Mouse (Mus musculus) cerebellum, adult 8-10 months (tissue): ENCODE measurements around the gene Epb41l4b.
A peak's percentile ranks its signal among the peaks of the same experiment; 100 is the strongest.

ENCODE experiments used
- DNase-seq: peaks from one replicate; pipeline ENCODE4 v3.0.0; 2022

Epb41l4b gene

DNA sequence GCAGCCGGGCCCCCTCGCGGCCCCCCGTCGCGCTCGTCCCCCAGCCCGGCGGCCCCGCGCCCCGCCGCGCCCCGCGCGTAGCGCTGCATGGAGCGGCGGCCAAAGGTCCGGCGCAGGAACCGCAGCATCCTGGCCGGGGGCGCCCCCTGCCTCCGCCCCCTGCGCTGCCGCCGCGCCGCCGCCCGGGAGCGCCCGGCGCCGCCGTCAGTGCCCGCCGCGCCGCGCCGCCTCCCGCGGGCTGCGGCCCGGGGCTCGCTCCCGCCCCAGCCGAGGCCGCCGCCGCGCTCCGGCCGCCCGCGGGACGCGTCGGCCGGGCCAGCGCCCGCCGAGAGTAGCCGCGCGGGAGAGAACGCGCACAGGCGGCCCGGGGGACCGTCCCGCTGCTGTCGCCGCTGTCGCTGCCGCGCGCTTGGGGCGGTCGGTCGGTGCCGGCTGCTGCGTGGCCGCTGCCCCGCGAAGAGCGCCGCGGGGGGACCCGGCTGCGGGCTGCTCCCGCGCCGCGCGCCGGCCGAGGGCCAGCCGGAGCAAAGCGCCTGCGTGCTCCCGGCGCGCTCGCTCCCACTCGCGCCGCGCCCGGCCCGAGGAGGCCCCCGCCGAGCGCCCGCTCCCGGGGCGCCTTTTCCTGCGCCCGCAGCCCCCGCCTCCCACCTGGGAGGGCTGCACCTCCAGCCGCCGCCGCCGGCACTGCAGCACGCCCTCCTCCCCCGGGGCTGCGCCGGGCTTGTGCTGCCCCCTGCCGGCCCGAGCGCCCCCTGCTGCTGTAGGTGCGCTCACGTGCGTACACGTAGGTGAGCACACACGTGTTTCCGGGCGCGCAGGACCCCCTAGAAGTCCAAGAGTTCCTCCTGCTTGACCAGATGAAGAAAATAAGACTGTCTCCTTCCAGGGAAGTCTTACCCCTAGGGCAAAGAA is at the start of gene Epb41l4b:
Gene Epb41l4b (minus strand): TSS at position 412 of the 912 bp plus-strand sequence.
- peak; percentile 85 for DNase-seq

DNA sequence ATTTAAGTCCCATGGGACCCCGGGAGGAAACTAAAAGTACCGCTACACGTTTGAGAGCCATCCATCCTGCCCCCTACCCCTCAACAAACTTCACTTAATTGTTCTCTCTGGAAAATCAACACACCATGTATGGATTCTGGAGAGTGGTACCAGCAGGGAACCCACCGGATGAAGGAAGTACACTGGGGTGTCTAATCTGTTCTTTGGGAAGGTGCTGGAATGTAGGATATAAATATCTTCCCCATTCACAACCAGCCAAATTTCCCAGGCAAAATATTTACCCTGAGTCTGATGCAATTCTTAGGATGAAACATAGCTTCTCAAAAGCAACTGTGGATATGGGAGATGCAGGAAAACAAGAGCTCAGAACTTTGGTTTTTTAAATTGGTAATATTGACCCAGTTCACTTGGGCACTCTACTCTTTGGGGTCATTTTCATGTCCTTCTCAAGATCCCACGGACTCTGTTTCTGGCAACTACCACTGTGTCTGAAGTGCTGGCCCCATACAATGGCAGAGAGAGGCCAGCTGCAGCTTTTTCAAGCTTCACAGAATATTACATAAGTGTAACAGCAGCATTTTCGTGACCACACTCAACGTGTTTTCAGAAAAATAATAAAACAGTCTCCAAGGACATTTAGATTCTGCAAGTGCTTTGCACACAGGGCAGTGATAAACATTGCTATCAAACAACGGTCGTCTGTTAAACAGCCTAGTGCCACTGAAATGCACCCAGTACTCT is 48.5 kb upstream of the Epb41l4b start:
- DNase-seq, result no peak

DNA sequence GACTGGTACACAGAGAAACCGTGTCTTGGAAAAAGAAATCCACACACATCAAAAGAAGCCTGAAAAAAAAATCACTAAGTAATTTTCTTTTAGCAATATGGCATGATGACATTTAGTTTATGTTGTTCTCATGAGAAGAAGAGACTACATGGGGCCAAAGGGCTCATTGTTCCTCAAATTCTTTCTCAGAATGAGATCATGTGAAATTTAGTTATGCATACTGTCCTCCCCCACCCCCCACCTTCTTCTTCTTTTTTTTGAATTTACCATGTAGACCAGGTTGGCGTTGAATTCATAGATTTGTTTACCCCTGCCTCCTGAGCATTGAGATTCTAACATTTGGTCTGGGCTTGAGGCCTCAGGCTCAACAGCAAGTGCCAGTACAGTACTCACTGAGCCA is 46.6 kb upstream of the Epb41l4b start:
- no peak for DNase-seq

DNA sequence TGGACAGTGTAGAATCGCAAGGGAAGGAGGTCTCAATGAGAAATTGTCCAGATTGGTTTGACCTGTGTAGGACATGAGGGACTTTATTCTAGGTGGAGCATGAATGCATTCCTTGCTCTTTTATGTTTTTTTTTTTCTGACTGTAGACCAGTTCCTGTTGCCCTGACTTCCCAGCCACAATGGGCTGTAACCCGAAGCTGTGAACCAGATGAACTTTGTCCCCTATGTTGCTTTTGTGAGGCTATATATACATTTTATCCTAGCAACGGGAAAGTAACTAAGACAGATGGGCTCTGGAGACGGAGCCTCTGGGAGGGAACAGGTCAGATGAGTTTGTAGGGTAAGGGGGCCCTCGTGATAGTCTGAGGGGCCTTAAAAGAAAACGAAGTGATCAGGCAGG is 42.8 kb upstream of the Epb41l4b start:
- DNase-seq, result no peak

DNA sequence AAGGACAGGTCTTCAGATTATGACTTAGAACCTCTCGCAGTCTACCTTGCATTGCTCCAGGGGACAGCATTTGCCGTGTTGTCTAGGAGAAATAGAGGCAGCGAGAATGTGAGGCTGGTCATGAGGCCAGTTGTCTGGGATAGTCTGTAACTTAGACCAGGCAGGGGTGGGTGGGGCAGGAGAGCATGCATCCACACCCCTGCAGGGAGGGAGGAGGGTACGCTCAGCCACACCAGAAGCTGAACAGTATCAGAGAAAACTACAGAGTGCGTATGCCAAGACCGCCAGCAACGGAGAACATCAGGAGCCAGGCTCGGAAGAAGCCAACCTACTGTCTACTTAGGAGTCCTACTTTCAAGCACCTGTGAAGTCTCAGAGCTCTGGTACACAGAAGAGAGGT is 42.2 kb upstream of the Epb41l4b start:
- no peak for DNase-seq

DNA sequence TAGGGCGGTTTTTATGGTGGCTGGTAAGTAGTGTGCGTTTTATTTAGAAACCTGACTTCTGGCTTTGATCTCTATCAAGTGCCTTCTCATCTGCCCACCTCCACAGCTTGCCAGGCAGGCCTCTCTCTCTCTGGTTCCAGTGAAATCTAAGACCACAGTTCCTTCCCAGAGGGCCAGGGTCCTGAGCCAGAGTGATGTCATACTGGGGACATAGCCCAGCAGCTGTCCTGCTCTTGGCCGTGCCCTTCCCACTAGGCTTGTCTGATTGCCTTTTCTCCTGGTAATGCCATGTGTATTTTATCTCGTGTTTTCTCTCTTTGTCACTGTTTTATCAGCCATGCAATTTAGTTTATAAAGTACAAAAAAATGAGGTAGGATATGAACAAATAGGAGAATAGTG is 40.3 kb upstream of the Epb41l4b start:
- DNase-seq, result no peak

DNA sequence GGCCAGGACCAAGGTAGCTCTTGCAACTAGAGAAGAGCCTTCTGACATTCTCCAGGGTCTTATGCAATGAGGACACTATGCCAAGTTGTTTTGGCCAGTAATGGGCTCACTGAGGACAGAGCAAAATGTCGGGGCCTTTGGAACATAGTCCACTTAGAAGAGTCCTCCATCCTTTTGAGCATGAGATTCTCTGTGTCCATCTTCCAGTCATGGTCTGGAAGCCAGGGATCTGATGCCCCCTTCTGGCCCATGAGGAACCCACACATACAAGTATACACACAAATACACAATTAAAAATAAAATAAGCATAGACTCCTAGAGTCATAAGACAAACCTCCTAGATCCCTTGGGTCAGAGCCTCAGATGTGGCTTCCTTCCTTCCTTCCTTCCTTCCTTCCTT is 38.3 kb upstream of the Epb41l4b start:
- DNase-seq, result peak; percentile 11

DNA sequence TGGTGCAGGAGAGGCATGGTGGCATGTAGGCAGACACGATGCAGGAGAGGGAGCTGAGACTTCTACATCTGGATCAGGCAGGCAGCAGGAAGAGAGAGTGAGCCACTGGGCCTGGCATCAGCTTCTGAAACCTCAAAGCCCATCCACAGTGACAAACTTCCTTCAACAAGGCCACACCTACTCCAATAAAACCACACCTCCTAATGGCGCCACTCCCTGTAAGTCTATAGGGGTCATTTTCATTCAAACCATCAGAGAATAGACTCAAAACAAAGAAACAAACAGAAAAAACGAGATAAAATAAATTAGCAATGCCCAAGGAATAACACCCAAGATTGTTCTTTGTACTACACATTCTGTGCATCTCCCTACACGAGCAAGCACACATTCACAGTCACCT is 35.6 kb upstream of the Epb41l4b start:
- DNase-seq, result no peak

DNA sequence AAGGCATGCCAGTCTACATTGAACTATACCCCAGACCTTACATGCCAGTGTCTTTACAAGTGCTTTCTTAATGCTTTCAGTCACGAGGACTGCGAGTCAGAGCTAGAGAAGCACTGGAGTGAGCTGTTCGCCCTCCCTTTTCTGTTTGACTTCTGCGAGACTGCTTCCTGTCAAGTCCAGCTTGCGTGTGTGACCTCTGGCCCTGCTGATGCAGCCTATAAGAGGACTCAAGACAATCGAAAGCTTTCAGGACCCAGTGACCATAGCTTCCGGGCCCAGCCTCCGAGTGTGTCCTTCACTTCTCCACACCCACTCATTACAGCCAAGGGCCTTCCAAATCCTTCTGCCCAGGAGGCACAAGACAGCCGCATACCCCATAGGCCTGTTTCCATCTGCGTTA is 32.1 kb upstream of the Epb41l4b start:
- DNase-seq, result no peak

DNA sequence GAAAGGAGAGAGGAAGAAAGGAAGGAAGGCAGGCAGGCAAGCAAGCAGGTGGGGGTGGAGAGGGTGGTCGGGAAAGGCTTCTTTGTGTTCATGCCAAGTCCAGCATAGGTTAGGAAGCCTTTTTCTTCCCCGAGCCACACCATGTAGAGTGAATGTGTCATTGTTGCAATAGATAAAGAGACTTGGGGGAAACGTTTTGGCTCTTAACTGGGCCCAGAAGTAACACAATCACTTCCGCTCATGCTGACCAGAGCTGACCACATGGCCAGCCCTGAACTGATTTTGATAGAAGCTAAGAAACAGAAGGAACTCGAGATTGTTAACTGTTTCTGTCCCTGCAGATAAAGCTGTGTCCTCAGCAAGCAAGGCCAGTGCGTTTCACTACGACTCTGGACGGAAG is 29.6 kb upstream of the Epb41l4b start:
- DNase-seq, result no peak

DNA sequence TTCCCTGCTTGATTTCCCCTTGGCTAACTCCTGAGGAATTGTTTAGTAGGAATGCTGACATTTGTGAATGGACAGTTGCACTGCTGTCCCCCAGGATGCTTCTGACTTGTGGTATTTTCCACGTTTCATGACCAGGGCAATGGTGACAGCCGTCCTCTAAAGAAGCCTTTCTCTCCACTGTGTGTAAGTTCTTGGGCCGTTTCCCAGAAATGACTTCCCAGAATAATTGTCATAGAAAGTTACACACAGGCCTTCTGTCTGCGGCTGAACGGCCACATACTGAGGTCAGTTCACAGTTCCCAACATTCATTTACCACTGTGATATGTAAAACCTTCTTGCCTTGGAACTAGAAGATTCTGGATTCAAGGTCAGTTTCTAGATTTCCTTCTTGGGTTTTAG is 28.6 kb upstream of the Epb41l4b start:
- no peak for DNase-seq

DNA sequence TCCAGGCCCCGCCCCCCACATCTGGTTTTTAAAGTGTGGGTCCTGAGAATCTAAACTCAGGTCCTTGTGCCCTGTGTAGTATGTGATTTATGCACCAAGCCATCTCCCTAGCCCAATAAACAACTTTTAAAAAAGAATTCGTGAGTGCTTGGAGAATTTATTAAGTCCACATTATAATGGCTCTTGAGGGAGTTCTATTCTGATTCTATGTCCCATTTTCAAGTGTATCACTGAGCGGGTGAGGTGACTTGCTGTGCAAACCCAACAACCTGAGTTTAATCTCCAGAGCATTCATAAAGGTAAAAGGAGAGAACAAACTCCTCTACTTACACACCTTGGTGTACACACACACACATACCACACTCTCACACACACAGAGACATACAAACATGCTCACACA is 25.4 kb upstream of the Epb41l4b start:
- DNase-seq, result no peak

DNA sequence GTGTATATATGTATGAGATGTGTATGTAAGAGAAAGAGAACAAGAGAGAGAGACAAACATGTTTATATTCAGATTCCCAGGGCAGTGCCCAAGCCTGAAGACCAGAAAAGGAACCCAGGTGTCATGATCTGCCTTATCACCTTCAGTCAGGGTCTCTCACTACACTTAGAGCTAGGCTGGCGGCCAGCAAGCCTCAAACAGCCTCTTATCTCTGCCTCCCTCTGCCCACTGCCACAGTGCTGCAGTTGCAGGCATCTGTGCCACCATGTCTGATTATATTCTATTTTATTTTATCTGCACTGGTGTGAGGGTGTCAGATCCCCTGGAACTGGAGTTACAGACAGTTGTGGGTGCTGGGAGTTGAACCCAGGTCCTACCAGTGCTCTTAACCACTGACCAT is 25.0 kb upstream of the Epb41l4b start:
- DNase-seq, result no peak

DNA sequence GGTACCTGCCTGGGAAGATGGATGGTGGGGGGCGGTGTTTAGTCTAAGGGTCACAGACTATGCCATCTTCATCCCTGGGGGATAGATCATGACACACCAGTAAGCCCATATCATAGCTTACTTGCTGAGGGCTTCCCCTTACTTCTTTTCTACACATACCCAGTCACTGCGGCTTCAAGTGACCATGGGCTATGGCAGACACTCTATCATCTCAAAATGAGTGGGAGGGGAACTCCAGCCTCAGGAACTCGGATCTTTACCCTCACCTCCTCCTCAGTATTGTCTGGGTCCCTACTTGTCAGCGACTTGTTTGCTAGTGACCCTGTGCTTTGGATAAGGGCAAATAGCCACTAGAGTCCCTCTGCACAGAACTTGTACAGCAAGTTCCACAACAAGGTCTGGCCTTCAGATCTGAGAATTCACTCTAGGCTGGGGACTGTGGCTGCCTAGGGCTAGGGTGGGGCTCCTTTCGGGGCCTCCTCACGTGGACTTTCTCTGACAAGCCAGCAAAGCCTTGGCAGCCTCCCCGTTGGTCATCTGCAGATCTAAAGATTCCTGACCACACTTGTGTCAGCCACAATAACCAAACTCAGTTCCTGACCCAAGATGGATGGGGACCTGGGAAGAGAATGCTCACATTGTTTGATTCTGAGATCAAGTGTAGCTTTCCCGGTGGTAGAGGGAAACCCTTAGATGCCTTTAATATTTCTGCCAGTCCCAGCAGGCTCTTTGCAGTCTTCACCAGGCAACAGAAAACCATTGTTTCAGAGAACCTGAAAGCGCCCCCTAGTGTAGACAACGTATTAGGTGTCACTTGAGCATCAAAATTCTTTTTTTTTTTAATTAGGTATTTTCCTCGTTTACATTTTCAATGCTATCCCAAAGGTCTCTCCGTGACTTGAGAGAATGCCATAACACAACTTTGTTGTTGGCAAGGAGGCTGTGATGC is 24.0 kb upstream of the Epb41l4b start:
- peak; percentile 26 for DNase-seq

DNA sequence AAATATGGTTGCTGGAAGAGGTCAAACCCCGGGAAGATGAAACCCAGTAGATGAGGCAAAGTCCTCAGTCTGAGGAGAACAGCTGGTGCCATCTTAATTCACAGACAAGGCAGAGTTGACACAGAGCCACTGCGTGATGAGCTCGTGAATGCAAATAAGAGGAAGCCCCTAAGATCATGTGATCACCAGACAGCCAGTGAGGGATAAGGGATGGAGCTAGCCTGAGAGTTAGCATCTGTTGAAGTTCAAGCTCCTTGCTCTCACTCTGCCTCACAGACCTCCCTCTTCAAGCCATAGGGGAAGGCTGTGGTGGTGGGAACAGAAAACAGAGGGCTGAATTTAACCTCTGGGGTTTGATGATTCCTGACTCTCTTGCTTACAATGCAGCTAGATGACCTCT is 22.4 kb upstream of the Epb41l4b start:
- no peak for DNase-seq

DNA sequence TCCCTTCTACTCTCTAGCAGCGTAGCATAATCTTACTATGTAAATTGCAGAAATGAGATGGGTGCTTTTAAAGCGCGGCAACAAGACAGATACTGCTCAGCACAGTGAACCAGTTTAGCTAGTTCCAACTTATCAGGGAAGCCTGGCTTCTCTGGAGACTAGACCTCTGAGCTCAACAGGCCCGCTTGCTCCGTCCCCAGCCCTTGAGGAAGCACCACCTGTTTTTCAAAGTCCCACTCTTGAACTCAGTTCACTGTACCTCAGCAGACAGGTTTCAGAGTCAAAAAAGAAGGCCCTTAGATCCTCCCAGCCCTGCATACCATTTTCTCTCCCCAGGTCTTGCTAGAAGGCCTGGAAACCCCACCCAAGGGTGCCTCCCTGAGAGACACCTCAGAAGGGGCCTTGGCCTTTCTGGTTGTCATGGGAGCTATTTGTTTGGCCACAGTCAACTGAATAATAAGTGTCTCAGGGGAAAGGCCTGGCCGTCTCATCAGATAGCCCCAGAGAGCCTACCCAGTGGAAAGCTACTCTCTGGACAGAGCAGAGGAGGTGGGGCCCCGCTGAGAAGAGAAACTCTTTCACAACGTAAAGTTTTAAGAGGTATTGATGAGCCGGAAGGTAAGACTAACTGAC is 21.5 kb upstream of the Epb41l4b start:
- DNase-seq, result no peak

DNA sequence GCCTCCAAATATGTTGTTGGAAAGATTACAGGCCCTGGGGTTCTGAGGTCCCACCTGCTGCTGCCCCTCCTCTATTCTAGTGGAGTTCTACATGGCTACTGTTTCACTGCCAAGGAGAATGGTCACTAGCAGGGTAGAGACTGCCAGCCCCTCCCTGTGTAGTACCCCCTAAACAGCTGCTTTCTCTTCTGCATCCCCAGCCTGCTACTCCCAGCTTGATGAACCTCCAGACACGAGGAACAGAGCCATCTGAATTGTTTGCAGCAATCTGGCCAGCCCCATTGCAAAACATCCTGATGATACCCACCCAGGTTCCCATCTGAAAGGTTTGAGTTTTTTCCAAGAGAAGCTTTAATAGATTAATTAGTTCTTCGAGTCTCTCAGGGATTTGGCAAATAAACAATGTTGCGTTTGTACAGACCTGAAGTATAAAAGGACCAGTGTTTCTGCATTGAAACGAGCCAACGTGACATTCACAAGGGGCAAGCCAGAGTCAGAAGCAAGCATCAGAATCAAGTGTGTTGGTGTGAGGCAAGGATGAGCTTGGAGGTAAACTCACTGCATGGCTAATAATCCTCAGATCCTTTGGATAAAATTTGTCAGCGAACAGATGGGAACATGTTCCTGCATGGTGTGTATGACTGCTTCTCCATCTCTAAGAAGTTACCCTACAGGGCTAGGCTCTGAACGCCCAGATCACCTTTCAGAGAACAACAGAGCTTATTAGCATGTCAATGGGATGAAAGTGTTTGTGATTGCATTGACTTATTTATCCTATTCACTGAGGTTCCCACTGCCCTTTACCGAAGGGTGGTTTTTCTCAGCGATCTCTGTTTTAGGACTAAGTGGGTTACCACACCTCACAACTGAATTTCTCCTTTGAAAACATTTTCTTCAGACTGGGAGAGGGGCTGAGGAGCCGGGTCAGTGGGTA is 19.8 kb upstream of the Epb41l4b start:
- no peak for DNase-seq

DNA sequence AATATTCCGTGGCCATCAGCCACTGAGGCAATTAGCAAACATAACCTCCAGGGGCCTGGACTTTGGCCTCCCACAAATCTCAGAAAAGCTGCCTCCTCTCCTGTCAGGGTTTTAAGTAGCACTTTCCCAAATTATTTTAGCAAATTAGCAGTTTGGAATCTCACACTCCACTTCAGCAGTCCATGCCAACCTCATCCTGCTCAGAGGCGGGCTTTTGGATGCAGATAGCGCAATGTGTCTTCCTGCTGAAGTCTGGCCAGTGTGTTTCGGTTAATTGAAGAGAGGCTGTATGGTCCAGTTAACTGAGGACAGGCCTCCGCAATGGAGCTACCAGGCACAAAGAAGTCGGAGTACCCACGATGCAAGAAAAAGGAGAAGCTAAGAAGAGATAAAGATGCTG is 17.3 kb upstream of the Epb41l4b start:
- DNase-seq, result no peak

DNA sequence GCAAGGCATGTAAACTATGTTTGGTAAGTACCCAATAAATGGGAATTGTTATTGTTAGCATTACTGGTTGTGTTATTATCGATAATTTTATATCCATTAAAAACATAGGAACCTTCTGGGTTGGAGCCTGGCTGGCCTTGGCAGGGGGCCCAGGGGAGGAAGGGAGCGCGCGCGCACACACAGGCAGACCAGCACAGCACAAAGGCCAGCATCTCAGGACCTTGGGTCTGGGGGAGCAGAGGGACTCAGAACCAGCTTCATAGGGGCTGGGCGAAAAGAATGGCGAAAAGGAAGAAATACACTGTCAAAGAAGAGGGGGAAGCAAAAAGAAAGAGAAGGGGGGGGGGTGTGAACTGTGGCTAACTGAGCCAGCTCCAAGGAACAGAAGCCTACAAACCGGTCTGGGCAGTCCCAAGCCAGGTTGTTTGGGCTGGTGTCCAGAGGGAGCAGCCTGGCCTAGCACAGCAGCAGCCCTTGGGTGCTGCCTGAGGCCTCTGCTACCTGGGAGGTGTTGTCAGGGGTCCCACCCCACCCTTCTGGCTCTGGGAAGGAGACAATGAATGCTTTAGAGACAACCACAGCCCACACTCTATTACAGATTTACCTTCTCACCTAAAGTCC is 13.4 kb upstream of the Epb41l4b start:
- no peak for DNase-seq

DNA sequence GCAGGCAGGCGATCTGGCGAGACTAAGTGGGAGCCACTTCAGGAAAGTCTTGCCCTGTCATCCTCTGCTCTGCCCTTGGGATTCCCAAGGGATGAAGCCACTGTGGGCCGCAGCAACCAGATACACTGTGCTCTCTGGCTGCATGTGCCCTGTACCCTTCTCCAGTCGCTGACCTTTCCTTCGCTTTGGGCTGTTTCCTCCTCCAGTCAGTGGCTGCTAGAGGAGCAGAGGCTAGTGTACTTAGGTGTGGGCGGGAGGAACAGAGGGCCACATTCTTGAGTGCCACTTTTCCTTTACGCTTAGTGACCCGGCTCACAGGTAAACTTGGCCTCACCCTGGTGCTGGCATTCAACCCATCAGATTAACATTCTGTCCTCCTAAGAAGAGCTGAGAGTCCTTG is 10.6 kb upstream of the Epb41l4b start:
- DNase-seq, result no peak
